Mouse (Mus musculus) midbrain, embryonic 12.5 days (tissue): ENCODE measurements around the gene Hlcs. TPM values are rescaled to one million over a fixed set of nuclear protein-coding genes. Genes with fewer than 3 reads are reported as not detected.

ENCODE experiments used
- ATAC-seq: fragments of 200-750 bp; cut with Nextera tagmentation; 2 replicates; pipeline ENCODE4 v1.8.0; 2017; ENCODE audit warnings: low read depth, moderate TSS enrichment, moderate library complexity; ENCODE audit not compliant: low FRiP score
- H3K27ac ChIP-seq: fragments of 300-500 bp; sonication (generic); replicated peaks from 2 replicates; pipeline ENCODE4 v1.5.1; 2016; ENCODE audit warnings: mild to moderate bottlenecking
- H3K27me3 ChIP-seq: fragments of 300-500 bp; sonication (generic); 2 replicates; pipeline ENCODE4 v1.6.1; 2016; ENCODE audit warnings: mild to moderate bottlenecking
- H3K36me3 ChIP-seq: fragments of 300-500 bp; sonication (generic); 2 replicates; pipeline ENCODE4 v1.6.1; 2016
- H3K4me1 ChIP-seq: fragments of 300-500 bp; sonication (generic); 2 replicates; pipeline ENCODE4 v1.6.1; 2016
- H3K4me2 ChIP-seq: fragments of 300-500 bp; sonication (generic); replicated peaks from 2 replicates; pipeline ENCODE4 v1.6.1; 2016; ENCODE audit warnings: mild to moderate bottlenecking, moderate library complexity
- H3K4me3 ChIP-seq: fragments of 300-500 bp; sonication (generic); 2 replicates; pipeline ENCODE4 v1.5.1; 2016; ENCODE audit warnings: mild to moderate bottlenecking
- H3K9ac ChIP-seq: fragments of 300-500 bp; sonication (generic); replicated peaks from 2 replicates; pipeline ENCODE4 v1.6.1; 2016; ENCODE audit warnings: mild to moderate bottlenecking, moderate library complexity
- H3K9me3 ChIP-seq: fragments of 300-500 bp; sonication (generic); 2 replicates; pipeline ENCODE4 v1.6.1; 2016; ENCODE audit warnings: mild to moderate bottlenecking
- WGBS: fragments of 180-500 bp; shearing (Covaris S2); methylation state at CpG from one replicate; pipeline ENCODE4 v1.1.7; 2016; 5-methylcytosine and 5-hydroxymethylcytosine counted together
- polyA plus RNA-seq: library from polyadenylated mRNA; unstranded; fragments of >200 nt; fragmentation: Nextera tagmentation; extraction: Ambion mirVana; gene quantifications from 2 replicates; pipeline ENCODE4 v1.2.1, GENCODE M21; 2016

Hlcs gene
- polyA plus RNA-seq, 1 experiment from 2014 or later = 13.3 TPM

GRCm38 (mm10) chr16:94118394-94118793 is 195.0 kb downstream of the Hlcs start:
- Histone ChIP-seq H3K27me3 (peaks cover 88% of the 10 kb centered on the region), H3K27ac (no peak overlapping the region), H3K9me3 (no peaks in the 10 kb centered on the region), H3K4me2 (no peak overlapping the region), H3K9ac (no peak overlapping the region), H3K36me3 (no peaks in the 10 kb centered on the region), H3K4me3 (no peak overlapping the region), H3K4me1 (0 out of 2 replicates have a peak, but pooled peaks cover 3% of the 10 kb centered on the region)
- no peak for ATAC-seq
- 91% methylated on average over 1 of the region's 1 CpGs for WGBS

DNA sequence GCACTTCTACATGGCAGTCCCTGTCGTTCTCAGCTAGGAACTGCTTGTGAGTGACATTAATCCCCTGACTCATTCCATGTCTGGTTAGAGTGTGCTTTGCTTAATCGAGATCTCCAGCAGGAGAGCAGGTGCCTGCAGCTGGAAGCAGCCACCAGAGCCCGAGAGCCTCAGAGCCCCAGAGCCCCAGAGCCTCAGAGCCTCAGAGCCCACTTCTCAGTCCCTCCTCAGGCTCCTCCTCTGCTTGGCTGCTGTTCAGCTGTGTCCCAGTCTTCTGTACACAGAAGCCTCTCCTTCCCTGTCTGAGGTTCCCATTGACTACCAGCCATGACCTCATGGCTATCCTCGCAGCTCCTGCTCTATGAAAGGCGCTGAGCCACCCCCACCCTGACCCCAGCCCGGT is 196.0 kb downstream of the Hlcs start:
- ATAC-seq = no peak
- no peak overlapping the region for H3K27ac ChIP-seq
- H3K4me3 ChIP-seq = no peak overlapping the region
- H3K36me3 ChIP-seq = no peaks in the 10 kb centered on the region
- no peak overlapping the region for H3K4me2 ChIP-seq
- H3K9ac ChIP-seq = no peak overlapping the region
- peaks cover 88% of the 10 kb centered on the region for H3K27me3 ChIP-seq
- H3K9me3 ChIP-seq = no peaks in the 10 kb centered on the region
- H3K4me1 ChIP-seq = 0 out of 2 replicates have a peak, but pooled peaks cover 3% of the 10 kb centered on the region
- 48% methylated on average over 6 of the region's 6 CpGs for WGBS

GRCm38 (mm10) chr16:94114693-94115092 is 198.7 kb downstream of the Hlcs start:
- 0 out of 2 replicates have a peak, but pooled peaks cover 3% of the 10 kb centered on the region for H3K4me1 ChIP-seq
- H3K36me3 ChIP-seq = no peaks in the 10 kb centered on the region
- no peak for ATAC-seq
- H3K27me3 ChIP-seq = peaks cover 68% of the 10 kb centered on the region
- no peak overlapping the region for H3K9ac ChIP-seq
- no peak overlapping the region for H3K4me2 ChIP-seq
- H3K4me3 ChIP-seq = no peak overlapping the region
- H3K27ac ChIP-seq = no peak overlapping the region
- H3K9me3 ChIP-seq = no peaks in the 10 kb centered on the region
- WGBS = 79% methylated on average over 9 of the region's 9 CpGs

DNA sequence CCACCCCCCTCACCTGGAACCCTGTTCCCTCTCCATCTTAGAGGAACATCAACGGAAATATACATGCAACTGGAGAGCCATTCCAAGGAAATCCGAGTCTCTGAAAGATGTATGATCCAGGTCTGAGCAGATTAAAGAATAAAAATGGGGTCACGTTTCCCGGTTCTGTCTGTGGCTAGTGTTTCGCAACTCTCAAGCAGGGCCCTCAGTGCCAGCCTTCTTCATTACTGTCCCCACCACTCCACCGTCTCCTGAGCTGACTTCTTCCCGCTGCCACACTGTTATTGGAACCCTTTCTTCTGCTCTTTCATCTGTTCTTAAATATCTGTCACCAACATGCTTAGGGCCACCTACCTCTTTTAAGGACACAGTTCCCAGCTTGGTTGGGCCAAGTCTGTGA is 200.2 kb downstream of the Hlcs start:
- Histone ChIP-seq H3K36me3 (no peaks in the 10 kb centered on the region), H3K4me2 (no peak overlapping the region), H3K9ac (no peak overlapping the region), H3K27me3 (peaks cover 66% of the 10 kb centered on the region), H3K27ac (no peak overlapping the region), H3K9me3 (no peaks in the 10 kb centered on the region), H3K4me1 (0 out of 2 replicates have a peak, but pooled peaks cover 3% of the 10 kb centered on the region), H3K4me3 (no peak overlapping the region)
- 90% methylated on average over 7 of the region's 7 CpGs for WGBS
- no peak for ATAC-seq

GRCm38 (mm10) chr16:94097724-94098455 is 215.5 kb downstream of the Hlcs start:
- Histone ChIP-seq H3K27ac (no peak overlapping the region), H3K4me2 (no peak overlapping the region), H3K4me3 (no peak overlapping the region), H3K9ac (no peak overlapping the region), H3K4me1 (peaks cover 12% of the 10 kb centered on the region; the same call in 1 of the 2 replicates), H3K36me3 (no peaks in the 10 kb centered on the region), H3K27me3 (peaks cover 81% of the 10 kb centered on the region), H3K9me3 (no peaks in the 10 kb centered on the region)
- WGBS = 7% methylated on average over 12 of the region's 12 CpGs
- ATAC-seq = peak; percentile 80

- H3K9ac ChIP-seq = no peak overlapping the region
- 2% methylated on average over 14 of the region's 14 CpGs for whole genome bisulfite sequencing
- H3K4me3 ChIP-seq = no peak overlapping the region
- H3K9me3 ChIP-seq = no peaks in the 10 kb centered on the region
- H3K4me2 ChIP-seq = no peak overlapping the region
- no peak for ATAC-seq
- peaks cover 89% of the 10 kb centered on the region for H3K27me3 ChIP-seq
- H3K4me1 ChIP-seq = peaks cover 12% of the 10 kb centered on the region; the same call in 1 of the 2 replicates
- no peak overlapping the region for H3K27ac ChIP-seq
- no peaks in the 10 kb centered on the region for H3K36me3 ChIP-seq
These were observed 216.9 kb downstream of the Hlcs start for GRCm38 (mm10) chr16:94096479-94096878.

DNA sequence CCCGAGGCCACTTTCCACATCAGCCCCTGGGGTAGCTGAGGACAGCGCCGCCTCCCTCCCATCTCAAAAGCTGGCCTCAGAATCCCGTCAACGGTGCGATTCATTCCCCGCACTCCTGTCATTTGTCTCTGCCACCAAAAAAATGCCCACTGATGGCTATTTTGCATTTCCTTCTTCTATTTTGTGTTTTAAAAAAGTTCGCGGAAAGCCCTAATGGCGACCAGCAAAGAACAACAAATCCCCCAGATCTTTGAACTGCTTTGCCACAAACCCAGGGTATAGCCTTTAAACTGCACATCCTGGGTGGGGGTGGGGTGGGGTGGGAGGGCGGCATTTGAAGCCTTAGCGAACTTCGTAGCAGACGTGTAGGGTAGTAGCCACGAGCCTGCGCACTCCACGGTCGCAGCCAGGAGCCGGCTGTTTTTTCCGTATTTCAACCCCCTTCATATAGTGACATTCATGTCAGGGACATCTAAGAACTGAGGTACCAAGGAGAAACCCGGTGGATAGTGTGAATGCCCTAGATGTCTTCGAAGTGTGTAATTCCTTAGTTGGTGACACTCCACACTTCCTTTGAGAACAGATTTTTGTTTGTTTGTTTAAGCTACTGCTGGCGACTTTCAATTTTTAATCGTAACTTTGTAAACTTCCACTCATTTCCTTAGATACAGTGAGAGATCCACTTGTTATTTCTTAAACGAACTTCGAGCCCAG is 218.1 kb downstream of the Hlcs start:
- Histone ChIP-seq H3K9me3 (no peaks in the 10 kb centered on the region), H3K27ac (no peak overlapping the region), H3K36me3 (no peaks in the 10 kb centered on the region), H3K4me2 (peak overlapping the region; percentile 18; the same call in 1 of the 2 replicates), H3K4me1 (peaks cover 12% of the 10 kb centered on the region; the same call in 1 of the 2 replicates), H3K27me3 (peaks cover 93% of the 10 kb centered on the region), H3K4me3 (no peak overlapping the region), H3K9ac (no peak overlapping the region)
- WGBS = under 1% methylated on average over 26 of the region's 26 CpGs
- ATAC-seq = no peak

GRCm38 (mm10) chr16:94094251-94095108 is 218.9 kb downstream of the Hlcs start:
- peaks cover 93% of the 10 kb centered on the region for H3K27me3 ChIP-seq
- WGBS = under 1% methylated on average over 48 of the region's 48 CpGs
- H3K9ac ChIP-seq = no peak overlapping the region
- peaks cover 12% of the 10 kb centered on the region; the same call in 1 of the 2 replicates for H3K4me1 ChIP-seq
- no peak overlapping the region for H3K4me3 ChIP-seq
- H3K27ac ChIP-seq = no peak overlapping the region
- peak overlapping the region; percentile 18; the same call in 1 of the 2 replicates for H3K4me2 ChIP-seq
- H3K9me3 ChIP-seq = no peaks in the 10 kb centered on the region
- no peaks in the 10 kb centered on the region for H3K36me3 ChIP-seq
- no peak for ATAC-seq

GRCm38 (mm10) chr16:94093151-94093863 is 220.1 kb downstream of the Hlcs start:
- ATAC-seq = no peak
- H3K4me1 ChIP-seq = peaks cover 12% of the 10 kb centered on the region; the same call in 1 of the 2 replicates
- no peaks in the 10 kb centered on the region for H3K9me3 ChIP-seq
- H3K4me3 ChIP-seq = no peak overlapping the region
- H3K36me3 ChIP-seq = no peaks in the 10 kb centered on the region
- WGBS = under 1% methylated on average over 24 of the region's 24 CpGs
- H3K27me3 ChIP-seq = peaks cover 93% of the 10 kb centered on the region
- no peak overlapping the region for H3K27ac ChIP-seq
- no peak overlapping the region for H3K9ac ChIP-seq
- H3K4me2 ChIP-seq = no peak overlapping the region

DNA sequence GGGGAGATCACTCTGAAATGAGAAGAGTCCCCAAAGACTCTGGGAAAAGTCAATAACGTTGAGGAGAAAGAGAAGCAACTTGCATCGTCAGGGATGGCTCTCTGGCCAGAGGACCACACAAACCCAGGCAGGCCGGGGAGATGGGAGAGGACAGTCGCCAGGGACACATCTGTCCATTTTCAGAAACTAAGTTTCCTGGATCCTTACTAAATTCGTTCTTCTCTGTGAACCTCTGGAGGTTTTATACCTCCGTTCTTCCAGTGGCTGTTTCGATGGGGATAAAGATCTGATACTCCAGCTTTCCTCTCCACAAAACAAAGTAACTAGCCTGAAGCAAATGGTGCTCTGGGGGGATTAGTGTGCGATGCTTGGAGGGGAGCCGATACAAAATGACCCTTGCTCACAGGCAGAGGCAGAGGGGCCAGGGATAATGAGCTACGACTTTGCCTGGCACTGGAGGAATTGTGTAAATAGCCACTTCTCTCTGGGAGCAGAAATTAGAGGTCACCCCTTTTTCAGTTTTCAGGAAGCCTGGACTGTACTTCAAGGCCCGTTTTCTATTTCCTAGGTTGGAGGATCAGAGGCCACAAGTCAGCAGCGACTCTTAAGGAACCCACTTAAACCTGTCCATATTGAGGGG is 220.7 kb downstream of the Hlcs start:
- Histone ChIP-seq H3K36me3 (no peaks in the 10 kb centered on the region), H3K9me3 (no peaks in the 10 kb centered on the region), H3K9ac (no peak overlapping the region), H3K27ac (no peak overlapping the region), H3K4me2 (no peak overlapping the region), H3K27me3 (peaks cover 93% of the 10 kb centered on the region), H3K4me1 (peaks cover 8% of the 10 kb centered on the region; the same call in 1 of the 2 replicates), H3K4me3 (no peak overlapping the region)
- no peak for ATAC-seq
- 0% methylated on average over 12 of the region's 12 CpGs for WGBS
